Mouse (Mus musculus) midbrain, embryonic 14.5 days (tissue): ENCODE measurements around the gene Prr11. TPM values are rescaled to one million over a fixed set of nuclear protein-coding genes. Genes with fewer than 3 reads are reported as not detected.
"Not testable (repeated sequence)": the region's sequence is repeated elsewhere in the genome, so short reads cannot be mapped to it uniquely, and the experiment has no call there.

ENCODE experiments used
- ATAC-seq: fragments of 200-750 bp; cut with Nextera tagmentation; 2 replicates; pipeline ENCODE4 v1.8.0; 2017; ENCODE audit warnings: moderate number of reproducible peaks, moderate library complexity; ENCODE audit not compliant: low FRiP score, low TSS enrichment
- DNase-seq: peaks from one replicate; pipeline ENCODE4 v3.0.0-alpha.2; 2015
- H3K27ac ChIP-seq: fragments of 300-500 bp; sonication (generic); replicated peaks from 2 replicates; pipeline ENCODE4 v1.5.1; 2014; ENCODE audit warnings: mild to moderate bottlenecking, low read depth, low read length, moderate library complexity
- H3K27me3 ChIP-seq: fragments of 300-500 bp; sonication (generic); 2 replicates; pipeline ENCODE4 v1.6.1; 2014; ENCODE audit warnings: low read length, control low read depth, mixed read lengths; ENCODE audit not compliant: control insufficient read depth, insufficient read depth
- H3K36me3 ChIP-seq: fragments of 300-500 bp; sonication (generic); 2 replicates; pipeline ENCODE4 v1.6.1; 2014; ENCODE audit warnings: low read length, control low read depth; ENCODE audit not compliant: control insufficient read depth, insufficient read depth
- H3K4me1 ChIP-seq: fragments of 300-500 bp; sonication (generic); 2 replicates; pipeline ENCODE4 v1.6.1; 2014; ENCODE audit warnings: mild to moderate bottlenecking, antibody characterized with exemption, low read length, control low read depth; ENCODE audit not compliant: control insufficient read depth, insufficient read depth
- H3K4me2 ChIP-seq: fragments of 300-500 bp; sonication (generic); 2 replicates; pipeline ENCODE4 v1.6.1; 2014; ENCODE audit warnings: mild to moderate bottlenecking, low read length, moderate library complexity
- H3K4me3 ChIP-seq: fragments of 300-500 bp; sonication (generic); replicated peaks from 2 replicates; pipeline ENCODE4 v1.5.1; 2014; ENCODE audit warnings: low read depth, low read length
- H3K9ac ChIP-seq: fragments of 300-500 bp; sonication (generic); replicated peaks from 2 replicates; pipeline ENCODE4 v1.6.1; 2014; ENCODE audit warnings: mild to moderate bottlenecking, low read length, moderate library complexity
- H3K9me3 ChIP-seq: fragments of 300-500 bp; sonication (generic); 2 replicates; pipeline ENCODE4 v1.6.1; 2016; ENCODE audit warnings: low read length, control low read depth, mixed read lengths; ENCODE audit not compliant: control insufficient read depth
- WGBS: fragments of 180-500 bp; shearing (Covaris S2); extraction: QIAGEN DNeasy Blood & Tissue Kit; methylation state at CpG from one replicate; pipeline ENCODE4 v1.1.7; 2014; 5-methylcytosine and 5-hydroxymethylcytosine counted together
- microRNA counts: library from miRNA; unstranded; fragments of <30 nt; microRNA quantifications from one replicate; lab custom pipeline; 2016
- microRNA-seq: library from miRNA; unstranded; fragments of <30 nt; microRNA quantifications from one replicate; pipeline ENCODE4, GENCODE M21; 2016
- polyA plus RNA-seq: library from polyadenylated mRNA; unstranded; fragments of >200 nt; fragmentation: Nextera tagmentation; extraction: Ambion mirVana; gene quantifications from 2 replicates; pipeline ENCODE4 v1.2.1, GENCODE M21; 2014

Prr11 gene
- polyA plus RNA-seq, 1 experiment from 2014 or later = 3.9 TPM

GRCm38 (mm10) chr11:87062087-87062486 is 46.4 kb downstream of the Prr11 start:
- no peaks in the 10 kb centered on the region for H3K9me3 ChIP-seq
- DNase-seq = no peak
- peaks cover 75% of the 10 kb centered on the region for H3K36me3 ChIP-seq
- no peak overlapping the region for H3K4me3 ChIP-seq
- no peaks in the 10 kb centered on the region for H3K4me1 ChIP-seq
- H3K27ac ChIP-seq = no peak overlapping the region
- WGBS = 82% methylated on average over 3 of the region's 3 CpGs
- H3K4me2 ChIP-seq = no peak overlapping the region
- no peak overlapping the region for H3K9ac ChIP-seq
- no peak for ATAC-seq
- H3K27me3 ChIP-seq = no peaks in the 10 kb centered on the region

GRCm38 (mm10) chr11:87060410-87060809 is 48.1 kb downstream of the Prr11 start:
- Histone ChIP-seq H3K4me3 (no peak overlapping the region), H3K27ac (no peak overlapping the region), H3K36me3 (peaks cover 84% of the 10 kb centered on the region), H3K4me1 (no peaks in the 10 kb centered on the region), H3K4me2 (no peak overlapping the region), H3K9me3 (no peaks in the 10 kb centered on the region), H3K27me3 (no peaks in the 10 kb centered on the region), H3K9ac (no peak overlapping the region)
- no peak for ATAC-seq
- 95% methylated on average over 2 of the region's 2 CpGs for WGBS
- DNase-seq = no peak

- Histone ChIP-seq H3K4me2 (no peak overlapping the region), H3K27me3 (no peaks in the 10 kb centered on the region), H3K27ac (no peak overlapping the region), H3K9me3 (no peaks in the 10 kb centered on the region), H3K36me3 (peaks cover 87% of the 10 kb centered on the region), H3K4me3 (no peak overlapping the region), H3K9ac (no peak overlapping the region), H3K4me1 (no peaks in the 10 kb centered on the region)
- 94% methylated on average over 6 of the region's 6 CpGs for WGBS
- ATAC-seq = no peak
- no peak for DNase-seq
Observed at GRCm38 (mm10) chr11:87056286-87056685, 52.2 kb downstream of the Prr11 start.

GRCm38 (mm10) chr11:87048900-87049299 is 59.6 kb downstream of the Prr11 start:
- H3K4me3 ChIP-seq, H3K9ac ChIP-seq, DNase-seq, H3K27ac ChIP-seq, H3K27me3 ChIP-seq, H3K9me3 ChIP-seq, ATAC-seq, H3K4me1 ChIP-seq, H3K4me2 ChIP-seq: not testable (repeated sequence)
- H3K36me3 ChIP-seq = peaks cover 90% of the 10 kb centered on the region
- 96% methylated on average over 7 of the region's 7 CpGs for whole genome bisulfite sequencing

GRCm38 (mm10) chr11:87046968-87047367 is 61.5 kb downstream of the Prr11 start:
- Histone ChIP-seq H3K27ac (no peak overlapping the region), H3K4me1 (no peaks in the 10 kb centered on the region), H3K4me2 (no peak overlapping the region), H3K27me3 (no peaks in the 10 kb centered on the region), H3K9ac (no peak overlapping the region), H3K9me3 (no peaks in the 10 kb centered on the region), H3K36me3 (peaks cover 90% of the 10 kb centered on the region), H3K4me3 (no peak overlapping the region)
- ATAC-seq (no peak), DNase-seq (no peak)
- 95% methylated on average over 5 of the region's 5 CpGs for WGBS

- DNase-seq (no peak), ATAC-seq (no peak)
- peaks cover 92% of the 10 kb centered on the region for H3K36me3 ChIP-seq
- no peak overlapping the region for H3K27ac ChIP-seq
- H3K4me1 ChIP-seq = no peaks in the 10 kb centered on the region
- H3K27me3 ChIP-seq = no peaks in the 10 kb centered on the region
- H3K9ac ChIP-seq = no peak overlapping the region
- no peak overlapping the region for H3K4me2 ChIP-seq
- no peak overlapping the region for H3K4me3 ChIP-seq
- no peaks in the 10 kb centered on the region for H3K9me3 ChIP-seq
- 93% methylated on average over 3 of the region's 3 CpGs for WGBS
Observed at GRCm38 (mm10) chr11:87043052-87043451, 65.5 kb downstream of the Prr11 start.

GRCm38 (mm10) chr11:87039307-87039963 is 69.1 kb downstream of the Prr11 start:
- no peak overlapping the region for H3K4me3 ChIP-seq
- ATAC-seq = no peak
- H3K4me2 ChIP-seq = no peak overlapping the region
- H3K36me3 ChIP-seq = peaks cover 88% of the 10 kb centered on the region
- 93% methylated on average over 9 of the region's 9 CpGs for WGBS
- no peaks in the 10 kb centered on the region for H3K9me3 ChIP-seq
- H3K9ac ChIP-seq = no peak overlapping the region
- no peak overlapping the region for H3K27ac ChIP-seq
- no peaks in the 10 kb centered on the region for H3K27me3 ChIP-seq
- no peaks in the 10 kb centered on the region for H3K4me1 ChIP-seq
- DNase-seq = no peak

MicroRNAs encoded within 50 kb of the gene (microRNA counts, 519-probe panel; counts per million panel counts)
- 7,228 counts per million, percentile 91 among the panel's probes with 10 or more counts for microRNA mmu-miR-301a (lab: Ali Mortazavi, UCI)

Small RNA genes lying within 50 kb of the gene (microRNA-seq; reads per million reads assigned to microRNA genes)
- 3,904 reads per million, percentile 89 among the genes with 10 or more reads in this experiment for gene Mir301

Other genes starting within 250 kb of the Prr11 start
- 6.0 and 6.2 TPM in 2 replicates for gene Ypel2, start 115.0 kb downstream of the Prr11 start, polyA plus RNA-seq
- gene Gdpd1, start 34.6 kb downstream of the Prr11 start, polyA plus RNA-seq = 173 and 180 TPM in 2 replicates
- gene Smg8, start 21.9 kb downstream of the Prr11 start, polyA plus RNA-seq = 19.2 and 24.2 TPM in 2 replicates
- 45.5 and 56.1 TPM in 2 replicates for gene Ska2, start 526 bp upstream of the Prr11 start, polyA plus RNA-seq
- gene Trim37, start 18.4 kb upstream of the Prr11 start, polyA plus RNA-seq = 85.0 and 108 TPM in 2 replicates